Mouse (Mus musculus): ENCODE results near the gene Thrb.

Gene Thrb

GRCm38 (mm10) chr14:17875946-17876345 lies 215.9 kb downstream of the Thrb start:
- DNase-seq (ENCODE audit: low read depth, low spot score): no peak

GRCm38 (mm10) chr14:17879446-17879845 lies 219.4 kb downstream of the Thrb start:
- no peak for DNase-seq (ENCODE audit: low read depth, low spot score)

GRCm38 (mm10) chr14:17884884-17885283 lies 224.8 kb downstream of the Thrb start:
- no peak for DNase-seq (ENCODE audit: low read depth, low spot score)

- DNase-seq (ENCODE audit: low read depth, low spot score): no peak
Measured at GRCm38 (mm10) chr14:17885320-17885719, 225.3 kb downstream of the Thrb start.

DNA sequence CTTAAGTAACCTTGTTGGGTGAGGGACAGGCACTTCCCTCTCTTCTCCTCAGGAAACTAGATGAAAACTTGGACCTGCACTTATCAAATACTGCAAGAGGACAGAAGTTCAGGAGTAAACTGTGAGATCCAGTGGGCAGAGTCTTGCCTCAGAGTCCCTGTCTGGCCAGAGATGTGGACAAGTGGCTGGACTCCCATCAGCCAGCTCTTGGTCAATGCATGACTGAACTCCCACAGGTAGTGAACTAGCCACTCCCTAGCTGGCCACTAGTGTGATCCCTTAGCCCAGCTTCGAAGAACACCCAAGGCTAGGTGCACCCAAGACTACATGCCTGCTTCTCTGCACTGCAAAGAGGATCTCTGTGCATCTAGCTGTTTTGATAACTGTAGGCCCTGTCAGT lies 234.7 kb downstream of the Thrb start:
- no peak for DNase-seq (ENCODE audit: low read depth, low spot score)

GRCm38 (mm10) chr14:17899733-17900413 lies 239.8 kb downstream of the Thrb start:
- no peak for DNase-seq (ENCODE audit: low read depth, low spot score)

- DNase-seq (ENCODE audit: low read depth, low spot score): no peak
Measured at GRCm38 (mm10) chr14:17900414-17900795, 240.3 kb downstream of the Thrb start.

DNA sequence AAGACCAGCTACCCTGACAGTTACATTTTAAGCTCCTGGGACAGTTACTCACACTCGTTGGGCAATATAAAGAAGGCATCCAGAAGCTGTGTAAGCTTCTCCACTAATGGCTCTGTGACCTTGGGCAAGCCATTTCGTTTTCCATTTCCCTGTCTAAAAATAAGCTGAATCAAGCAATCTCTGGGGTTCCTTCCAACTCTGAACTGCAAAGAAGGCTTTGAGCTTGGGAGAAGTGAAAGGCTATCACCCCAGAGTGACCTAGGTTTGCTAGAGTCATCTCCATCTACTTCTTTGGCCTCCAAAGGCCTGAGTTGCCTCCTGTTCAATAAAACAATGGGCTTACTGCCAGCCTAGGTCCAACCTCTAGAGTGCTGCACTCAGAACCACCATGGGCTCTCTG lies 242.4 kb downstream of the Thrb start:
- no peak for DNase-seq (ENCODE audit: low read depth, low spot score)

GRCm38 (mm10) chr14:17903121-17903520 lies 243.1 kb downstream of the Thrb start:
- DNase-seq (ENCODE audit: low read depth, low spot score): no peak

DNA sequence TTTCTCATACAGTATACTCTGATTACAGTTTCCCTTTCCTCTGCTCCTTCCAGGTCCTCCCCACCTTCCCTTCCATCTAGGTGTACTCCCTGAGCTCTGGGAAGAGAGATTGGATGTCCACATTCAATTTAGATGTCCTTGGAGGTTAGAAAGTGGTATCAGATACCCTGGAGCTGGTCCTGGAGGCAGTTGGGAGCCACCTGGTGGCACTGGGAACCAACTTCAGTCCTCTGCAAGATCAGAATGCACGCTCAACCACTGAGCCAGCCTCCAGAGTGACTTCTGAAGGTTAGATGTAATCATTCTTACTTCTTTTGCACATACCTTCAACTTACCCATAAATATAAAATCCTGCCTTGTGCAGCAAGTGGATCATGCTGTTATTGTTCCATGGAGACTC lies 244.5 kb downstream of the Thrb start:
- peak; percentile 10 for DNase-seq (ENCODE audit: low read depth, low spot score)

DNA sequence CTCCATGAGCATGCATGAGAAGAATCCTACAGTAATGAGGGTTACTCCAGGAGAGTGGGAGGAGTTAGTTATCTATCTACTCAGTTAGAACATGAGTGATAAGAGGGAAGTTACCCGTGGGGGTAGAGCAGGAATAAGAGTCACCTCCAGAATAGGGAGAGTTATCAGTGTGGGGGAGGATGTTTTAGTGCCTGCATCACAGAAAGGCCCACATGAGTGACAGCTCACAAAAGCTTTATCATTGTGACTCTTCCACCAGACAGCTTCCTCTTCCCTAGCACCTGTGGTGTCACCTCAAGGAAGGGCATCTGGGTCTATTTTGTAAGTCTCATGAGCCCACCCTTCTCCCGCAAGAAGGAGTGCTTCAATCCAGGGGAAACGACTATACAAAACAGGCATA lies 245.6 kb downstream of the Thrb start:
- no peak for DNase-seq (ENCODE audit: low read depth, low spot score)

GRCm38 (mm10) chr14:17906931-17907330 lies 246.9 kb downstream of the Thrb start:
- no peak for DNase-seq (ENCODE audit: low read depth, low spot score)

DNA sequence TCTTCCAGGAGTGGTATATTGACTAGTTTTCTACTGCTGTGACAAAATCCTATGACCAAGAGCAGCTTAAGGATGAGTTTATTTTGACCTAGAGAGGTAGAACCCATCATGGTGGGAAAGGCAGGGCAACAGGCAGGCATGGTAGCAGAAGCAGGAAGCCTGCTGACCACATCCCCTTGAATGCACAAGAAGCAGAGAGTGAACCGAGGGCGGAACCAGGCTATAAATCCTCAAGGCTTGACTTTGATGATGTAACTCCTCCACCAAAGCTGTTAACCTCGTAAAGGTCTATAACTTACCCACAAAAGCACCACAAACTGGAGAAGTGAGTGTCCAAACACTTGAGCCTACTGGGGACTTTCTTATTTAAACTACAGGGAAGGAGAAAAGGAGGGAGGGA lies 251.1 kb downstream of the Thrb start:
- no peak for DNase-seq (ENCODE audit: low read depth, low spot score)

GRCm38 (mm10) chr14:17912573-17913207 lies 252.6 kb downstream of the Thrb start:
- no peak for DNase-seq (ENCODE audit: low read depth, low spot score)

- DNase-seq (ENCODE audit: low read depth, low spot score): no peak
Measured at GRCm38 (mm10) chr14:17915556-17915955, 255.5 kb downstream of the Thrb start.

DNA sequence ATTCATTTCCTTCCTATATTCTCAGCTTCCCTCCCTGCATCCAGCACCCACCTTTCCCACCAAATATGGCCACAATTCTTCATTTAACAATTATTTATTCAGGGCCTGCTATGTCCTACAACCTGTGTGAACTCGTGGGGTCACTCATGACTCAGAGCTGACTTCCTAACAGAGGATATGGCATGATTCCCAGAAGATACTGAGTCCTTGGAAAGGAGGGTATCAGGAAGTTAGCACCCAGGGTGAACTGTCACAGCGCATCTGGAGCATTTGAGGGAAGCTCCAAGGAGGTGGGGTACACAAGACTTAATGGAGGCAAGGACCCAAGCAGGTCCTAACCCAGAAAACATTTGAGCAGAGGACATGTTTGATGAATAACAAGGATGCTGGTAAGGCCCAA lies 256.6 kb downstream of the Thrb start:
- DNase-seq (ENCODE audit: low read depth, low spot score): no peak

DNA sequence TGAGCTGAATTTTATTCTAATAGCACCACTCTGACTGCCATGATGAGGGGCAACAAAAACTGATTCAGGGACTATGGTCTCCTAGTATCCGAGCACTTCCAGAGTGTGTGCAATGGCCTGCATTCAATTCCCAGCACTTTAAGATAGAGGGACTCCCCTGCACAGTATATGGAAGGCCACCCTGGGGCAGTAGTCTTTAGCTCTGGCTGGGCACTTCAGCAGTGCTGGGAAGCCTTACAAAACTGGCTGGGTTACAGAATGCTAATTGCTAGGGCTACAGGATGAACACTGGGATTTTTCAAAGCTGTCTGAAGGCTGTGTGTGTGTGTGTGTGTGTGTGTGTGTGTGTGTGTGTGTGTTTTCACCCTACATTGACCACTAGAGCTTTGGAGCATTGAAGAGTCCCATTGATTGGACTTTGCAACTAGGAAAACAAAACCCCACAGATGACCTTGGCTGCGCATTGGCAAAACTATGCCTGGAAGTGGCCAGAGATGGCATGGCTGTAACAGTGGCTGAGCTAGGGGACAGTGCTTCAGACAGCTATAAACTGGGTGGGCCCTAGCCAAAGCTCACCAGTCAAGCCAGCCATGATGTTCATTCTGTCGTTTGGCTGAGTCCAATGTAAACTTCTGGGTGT lies 257.2 kb downstream of the Thrb start:
- no peak for DNase-seq (ENCODE audit: low read depth, low spot score)

- DNase-seq (ENCODE audit: low read depth, low spot score): peak; percentile 6
Measured at GRCm38 (mm10) chr14:17917899-17918298, 257.8 kb downstream of the Thrb start.

- DNase-seq (ENCODE audit: low read depth, low spot score): no peak
Measured at GRCm38 (mm10) chr14:17922807-17923704, 263.0 kb downstream of the Thrb start.

- DNase-seq (ENCODE audit: low read depth, low spot score): peak; percentile 10
Measured at GRCm38 (mm10) chr14:17927469-17927868, 267.4 kb downstream of the Thrb start.

DNA sequence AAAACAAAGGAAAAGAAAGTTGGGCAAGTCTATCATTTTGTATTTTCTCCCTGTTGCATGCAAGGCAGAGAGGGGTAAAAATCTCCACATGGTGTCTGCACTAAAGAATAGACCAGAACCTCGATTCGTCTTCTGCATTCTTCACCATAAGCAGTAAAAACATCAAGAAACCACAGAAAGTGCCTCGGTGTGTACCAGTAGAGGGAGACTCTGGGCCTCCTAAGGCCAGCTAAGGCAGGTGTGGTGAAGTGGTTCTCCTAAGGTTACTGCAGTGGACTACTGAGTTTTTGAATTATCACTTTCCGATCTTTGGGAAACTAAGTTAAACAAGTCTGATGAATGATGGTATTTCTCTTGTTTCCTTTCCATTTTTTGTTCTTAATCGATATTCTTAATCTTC lies 269.5 kb downstream of the Thrb start:
- DNase-seq (ENCODE audit: low read depth, low spot score): no peak

- DNase-seq (ENCODE audit: low read depth, low spot score): no peak
Measured at GRCm38 (mm10) chr14:17933475-17933874, 273.4 kb downstream of the Thrb start.
